Mouse (Mus musculus): ENCODE data around the gene Znhit2.

Znhit2 gene

DNA sequence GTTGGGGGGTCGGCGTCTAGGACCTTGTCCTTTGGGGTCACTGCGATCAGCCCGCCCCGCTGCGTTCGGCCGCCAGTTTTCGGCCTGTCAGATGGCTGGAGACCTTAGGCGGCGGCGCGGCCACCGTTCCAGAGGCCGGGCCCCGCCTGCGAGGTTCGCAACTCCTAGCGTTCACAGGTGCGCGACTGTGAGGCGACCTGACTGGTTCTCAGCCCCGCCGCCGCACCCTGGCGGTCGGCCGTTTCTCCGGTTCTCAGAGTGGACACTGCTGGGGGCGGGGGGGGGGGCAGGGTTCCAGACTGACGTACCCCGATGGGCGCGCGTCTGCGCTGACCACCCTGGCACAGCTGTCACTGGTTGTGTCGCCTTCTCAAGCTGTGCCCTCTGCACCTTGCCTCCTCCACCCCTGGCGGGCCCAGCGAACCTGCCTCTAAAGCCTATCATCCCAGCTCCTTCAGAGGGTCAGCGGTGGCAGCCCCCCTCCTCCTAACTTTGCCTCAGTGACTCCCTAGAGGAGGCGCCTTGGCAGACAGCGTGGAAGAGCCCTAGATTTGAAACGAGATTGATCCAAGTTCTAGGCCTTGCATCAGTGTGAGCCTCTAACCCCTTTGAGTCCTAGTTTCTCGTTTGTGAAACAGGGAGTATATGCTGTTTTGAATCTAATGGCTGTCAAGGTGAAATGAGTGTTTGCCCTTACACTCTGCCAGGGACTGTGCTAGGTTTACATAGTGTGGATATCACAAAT, 13.7 kb upstream of the Znhit2 start:
- DNase-seq, result no peak

- DNase-seq, result no peak
These were observed 13.2 kb upstream of the Znhit2 start for GRCm38 (mm10) chr19:6047899-6048166.

DNA sequence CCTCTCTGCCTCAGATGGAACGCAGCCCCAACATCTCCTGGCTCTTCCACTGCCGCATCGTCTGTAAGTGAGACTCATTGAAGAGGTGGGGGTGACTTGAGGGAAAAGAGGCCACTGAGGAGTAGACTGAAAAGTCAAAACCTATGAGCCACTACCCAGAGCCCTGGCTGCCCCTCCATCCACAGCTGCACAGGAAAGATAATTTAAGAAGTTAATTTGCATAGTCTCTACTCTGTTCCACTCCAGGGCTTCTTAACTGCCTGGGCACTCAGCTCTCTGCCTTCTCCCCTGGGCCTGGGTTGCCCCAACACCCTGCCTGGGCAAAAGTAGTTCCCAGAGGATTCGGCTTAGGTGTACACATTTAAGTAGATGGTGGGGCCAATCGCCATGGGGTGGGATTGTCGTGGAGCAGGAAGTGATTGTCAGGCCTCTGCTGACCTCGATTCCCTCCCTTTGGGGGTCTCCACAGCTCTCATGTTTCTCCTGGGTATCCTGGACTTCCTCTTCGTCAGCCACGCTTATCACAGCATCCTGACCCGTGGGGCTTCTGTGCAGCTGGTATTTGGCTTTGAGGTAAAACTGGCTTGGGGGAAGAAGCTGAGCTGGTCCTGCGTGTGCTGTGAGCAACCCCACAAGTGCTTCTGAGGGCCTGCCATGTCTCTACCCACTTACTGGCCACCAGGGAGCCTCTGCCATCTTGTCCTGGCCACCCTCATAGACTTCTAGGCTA, 12.1 kb upstream of the Znhit2 start:
- DNase-seq, result no peak

DNA sequence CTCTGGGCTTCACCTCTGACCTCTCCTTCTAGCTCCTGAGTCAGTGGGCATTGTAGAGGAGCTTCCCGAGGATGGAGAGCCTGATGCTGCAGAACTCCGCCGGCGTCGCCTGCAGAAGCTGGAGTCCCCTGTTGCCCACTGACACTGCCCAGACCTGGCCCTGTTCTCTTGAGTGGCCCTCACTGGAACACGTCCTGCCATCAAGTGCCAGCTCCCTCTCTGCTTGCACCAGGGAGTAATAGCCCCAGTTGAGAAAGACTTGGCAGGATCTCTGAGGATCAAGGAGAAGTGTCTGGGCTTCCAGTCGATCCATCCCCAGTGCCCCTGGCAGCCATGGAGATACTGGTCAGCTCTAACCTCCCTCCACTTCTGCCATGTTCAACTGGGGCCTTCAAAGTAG, 8.5 kb upstream of the Znhit2 start:
- no peak for DNase-seq

- DNase-seq, result no peak
These were observed 6.7 kb upstream of the Znhit2 start for GRCm38 (mm10) chr19:6054296-6054695.

- DNase-seq, result no peak
These were observed 4.3 kb upstream of the Znhit2 start for GRCm38 (mm10) chr19:6056696-6057095.

GRCm38 (mm10) chr19:6057313-6058096, 3.5 kb upstream of the Znhit2 start, which contains the start of the genes Mrpl49 and Fau:
Gene Mrpl49 (minus strand): TSS chr19:6057785.
Gene Fau (plus strand): TSS chr19:6057844.
- peak; percentile 99 for DNase-seq

DNA sequence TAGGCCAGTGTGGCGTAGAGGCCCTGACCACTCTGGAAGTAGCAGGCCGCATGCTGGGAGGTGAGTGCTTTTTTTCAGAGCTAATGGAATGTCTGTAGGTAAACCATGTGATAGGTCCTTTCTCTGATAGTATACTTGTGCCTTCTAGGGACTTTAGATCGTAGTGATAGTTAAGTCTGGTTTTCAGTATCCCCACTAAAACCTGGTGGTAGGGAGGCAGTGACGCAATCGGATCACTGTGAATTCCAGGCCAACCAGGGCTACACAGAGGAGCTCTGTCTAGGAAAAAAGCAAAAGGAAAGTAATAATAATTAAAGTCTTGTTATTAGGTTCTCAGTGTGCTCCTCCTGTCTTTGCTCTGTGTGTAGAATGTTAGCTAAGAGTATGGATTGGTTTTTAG, 2.5 kb upstream of the Znhit2 start:
- DNase-seq, result no peak

DNA sequence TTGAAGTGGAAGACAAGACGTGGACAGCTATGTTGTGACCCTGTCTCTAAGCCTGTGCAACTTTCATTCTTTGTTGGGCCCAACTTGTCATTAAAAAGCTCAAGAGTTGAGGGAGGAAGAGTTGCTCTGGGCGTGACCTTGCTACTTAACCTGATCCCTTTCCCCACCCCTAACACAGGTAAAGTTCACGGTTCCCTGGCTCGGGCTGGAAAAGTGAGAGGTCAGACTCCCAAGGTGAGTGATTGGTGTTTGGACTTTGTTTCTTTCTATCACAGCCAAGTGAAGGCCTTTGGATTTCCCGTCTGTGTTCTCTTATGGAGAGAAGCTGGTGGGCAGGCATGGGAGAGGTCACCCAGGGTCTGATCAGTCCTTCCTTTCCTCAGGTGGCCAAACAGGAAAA, 2.0 kb upstream of the Znhit2 start:
- no peak for DNase-seq

DNA sequence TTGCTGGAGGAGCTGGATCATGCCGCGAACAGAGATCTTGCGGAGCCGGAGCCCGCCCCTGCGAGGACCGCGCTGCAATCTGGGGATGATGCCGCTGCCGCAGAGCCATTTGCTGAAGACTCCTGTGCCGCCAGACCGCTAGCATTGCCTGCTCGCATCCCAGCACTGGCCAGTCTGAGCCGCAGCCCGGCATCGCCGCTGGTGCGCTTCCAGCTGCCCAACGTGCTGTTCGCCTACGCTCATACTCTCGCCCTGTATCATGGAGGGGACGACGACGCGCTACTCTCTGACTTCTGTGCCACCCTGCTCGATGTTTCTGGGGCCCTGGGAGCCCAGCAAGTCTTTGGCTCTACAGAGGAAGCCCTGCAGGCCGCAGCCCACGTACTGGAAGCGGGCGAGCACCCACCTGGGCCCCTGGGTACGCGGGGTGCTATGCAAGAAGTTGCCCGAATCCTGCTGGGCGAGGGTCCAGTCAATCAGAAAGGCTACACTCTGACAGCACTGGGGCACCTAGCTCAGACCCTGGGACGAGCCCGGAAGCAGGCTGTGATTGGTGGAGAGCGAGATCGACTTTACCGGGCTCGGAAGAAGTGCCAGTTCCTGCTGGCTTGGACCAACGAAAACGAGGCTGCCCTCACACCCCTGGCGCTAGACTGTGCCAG, 780 bp downstream of the Znhit2 start:
- DNase-seq, result peak; percentile 72

DNA sequence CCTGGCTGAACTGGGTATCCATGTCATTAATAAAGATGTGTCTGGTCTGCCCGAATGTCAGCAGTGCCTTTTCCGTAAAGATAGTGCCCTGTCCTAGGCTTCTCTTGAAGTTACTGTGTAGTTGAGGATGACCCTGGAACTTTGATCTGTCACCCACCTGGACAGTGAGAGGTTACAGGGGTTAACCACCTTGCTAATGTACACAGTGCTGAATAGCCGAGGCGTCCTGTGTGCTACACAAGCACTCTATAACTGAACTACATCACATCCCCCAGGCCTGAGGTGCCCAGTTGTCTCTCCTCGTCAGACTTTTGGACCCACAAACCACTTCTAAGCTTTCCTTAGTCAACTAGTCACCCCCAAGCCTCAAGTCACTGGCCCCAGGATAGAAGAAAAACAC, 1.4 kb downstream of the Znhit2 start:
- DNase-seq, result no peak

- no peak for DNase-seq
These were observed 2.1 kb downstream of the Znhit2 start for GRCm38 (mm10) chr19:6063081-6063480.

DNA sequence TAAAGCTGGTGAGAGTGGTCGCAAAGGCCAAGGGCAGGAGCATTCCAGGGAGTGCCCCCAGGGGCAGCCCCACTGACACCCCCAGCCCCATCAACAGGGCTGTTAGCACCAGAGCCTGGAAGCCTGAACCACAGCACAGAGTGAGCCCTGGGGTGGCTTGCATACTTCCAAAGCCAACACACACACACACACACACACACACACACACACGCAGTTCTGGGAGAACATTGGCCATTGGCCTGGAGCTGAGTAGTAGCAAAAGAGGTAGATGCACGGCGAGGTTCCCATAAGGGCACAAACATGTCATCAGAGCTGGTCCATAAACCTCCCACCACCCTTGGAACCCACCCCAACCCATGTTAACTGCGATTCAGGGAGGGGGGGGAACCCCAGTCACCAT, 5.6 kb downstream of the Znhit2 start:
- DNase-seq, result no peak

DNA sequence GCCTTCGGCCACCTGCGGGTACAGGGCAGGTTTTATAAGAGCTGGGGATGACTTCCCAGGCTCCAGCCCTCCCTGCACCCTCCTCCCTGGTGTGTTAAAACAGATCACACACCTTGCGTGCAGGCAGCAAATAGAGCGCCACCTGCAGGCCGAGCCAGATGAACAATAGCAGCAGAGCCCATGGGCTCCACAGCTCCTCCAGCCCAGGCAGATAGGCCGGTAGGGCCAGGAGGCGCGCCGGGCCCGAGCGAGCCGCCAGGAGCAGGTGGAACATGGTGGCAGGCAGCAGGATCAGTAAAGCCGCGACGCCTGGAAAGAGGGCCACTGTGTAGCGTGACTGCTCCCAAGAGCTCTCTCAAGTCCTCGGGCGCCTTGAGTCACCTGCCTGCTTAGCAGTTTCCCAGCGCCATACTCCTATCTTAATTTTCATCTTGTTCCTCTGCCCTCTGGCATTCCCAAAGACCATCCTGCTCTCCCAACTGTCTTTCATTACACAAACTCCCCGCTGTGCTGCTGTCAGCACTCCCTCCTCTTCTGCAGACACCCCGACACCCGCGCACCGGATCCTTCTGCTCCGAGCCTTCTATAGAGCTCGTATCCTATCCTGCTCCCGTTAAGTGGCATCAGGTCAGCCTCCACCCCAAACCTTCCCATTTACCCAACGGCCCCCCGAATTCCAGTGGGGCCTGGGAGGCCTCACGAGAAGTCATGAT, 6.2 kb downstream of the Znhit2 start:
- peak; percentile 87 for DNase-seq

GRCm38 (mm10) chr19:6067724-6068415, 6.9 kb downstream of the Znhit2 start, which contains the start of gene Tm7sf2:
Gene Tm7sf2 (minus strand): TSS chr19:6068373.
- DNase-seq, result peak; percentile 87

DNA sequence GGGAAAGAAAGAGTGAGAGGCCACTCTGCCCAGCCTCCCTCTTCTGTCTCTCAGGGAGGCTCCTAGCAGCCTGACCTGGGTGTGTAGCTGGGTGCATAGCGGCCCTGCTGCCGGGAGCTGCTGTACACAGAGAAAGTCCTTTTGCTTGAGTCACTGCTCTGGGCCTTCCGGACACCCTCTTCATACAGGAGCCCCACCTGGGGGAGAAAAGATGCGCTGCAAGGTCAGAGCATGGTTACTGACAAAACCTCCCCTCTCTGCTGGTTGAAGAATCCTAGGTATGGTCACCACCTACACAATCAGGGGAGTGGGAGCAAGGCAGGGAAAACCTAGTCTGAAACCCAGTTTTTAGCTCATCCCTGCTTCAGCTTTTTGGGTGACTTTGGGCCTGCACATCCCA, 8.0 kb downstream of the Znhit2 start:
- peak; percentile 54 for DNase-seq

GRCm38 (mm10) chr19:6069851-6070250, 8.9 kb downstream of the Znhit2 start:
- no peak for DNase-seq

GRCm38 (mm10) chr19:6070571-6071250, 9.7 kb downstream of the Znhit2 start:
- no peak for DNase-seq

- DNase-seq, result no peak
These were observed 10.3 kb downstream of the Znhit2 start for GRCm38 (mm10) chr19:6071261-6071660.

GRCm38 (mm10) chr19:6073889-6074288, 12.9 kb downstream of the Znhit2 start:
- DNase-seq, result no peak

All from thymus, postnatal 25 days (tissue).